Mouse (Mus musculus): ENCODE measurements around the gene Polr2l. TPM values are rescaled to one million over a fixed set of nuclear protein-coding genes. Genes with fewer than 3 reads are reported as not detected.
A peak's percentile ranks its signal among the peaks of the same experiment; 100 is the strongest.

The Polr2l gene
- polyA plus RNA-seq, 1 experiment from 2014 or later: 50.5 TPM

- Histone ChIP-seq H3K4me2 (replicated peaks; ENCODE audit: low read depth, low read length) (no peak overlapping the region), H3K4me3 (ENCODE audit: low read depth, low read length) (no peak overlapping the region), H3K4me1 (ENCODE audit: insufficient read depth, low read depth, low read length) (peaks cover 33% of the 10 kb centered on the region), H3K9me3 (ENCODE audit: low read length) (no peaks in the 10 kb centered on the region), H3K36me3 (ENCODE audit: insufficient read depth, low read length) (peaks cover 15% of the 10 kb centered on the region), H3K27me3 (replicated peaks; ENCODE audit: insufficient read depth, low read length) (no peaks in the 10 kb centered on the region), H3K27ac (ENCODE audit: low read length) (no peak overlapping the region), H3K9ac (replicated peaks; ENCODE audit: low read depth) (no peak overlapping the region)
- WGBS: 83% methylated on average over 6 of the region's 6 CpGs
- DNase-seq (ENCODE audit: low spot score) (no peak), ATAC-seq (no peak)
- TF ChIP-seq EP300 (IDR thresholded peaks at IDR 0.05) (no peak), CTCF (IDR thresholded peaks at IDR 0.05) (no peak)
These were observed 2.7 kb downstream of the Polr2l start for GRCm38 (mm10) chr7:141472226-141472625.

- WGBS: 91% methylated on average over 1 of the region's 1 CpGs
- H3K9ac ChIP-seq (replicated peaks; ENCODE audit: low read depth): no peak overlapping the region
- H3K4me3 ChIP-seq (ENCODE audit: low read depth, low read length): no peak overlapping the region
- no peak for TF ChIP-seq EP300 (IDR thresholded peaks at IDR 0.05)
- TF ChIP-seq CTCF (IDR thresholded peaks at IDR 0.05): no peak
- no peak for ATAC-seq
- H3K9me3 ChIP-seq (ENCODE audit: low read length): no peaks in the 10 kb centered on the region
- peaks cover 39% of the 10 kb centered on the region for H3K4me1 ChIP-seq (ENCODE audit: insufficient read depth, low read depth, low read length)
- no peaks in the 10 kb centered on the region for H3K27me3 ChIP-seq (replicated peaks; ENCODE audit: insufficient read depth, low read length)
- peaks cover 15% of the 10 kb centered on the region for H3K36me3 ChIP-seq (ENCODE audit: insufficient read depth, low read length)
- H3K4me2 ChIP-seq (replicated peaks; ENCODE audit: low read depth, low read length): no peak overlapping the region
- DNase-seq (ENCODE audit: low spot score): no peak
- H3K27ac ChIP-seq (ENCODE audit: low read length): no peak overlapping the region
These were observed 3.7 kb downstream of the Polr2l start for GRCm38 (mm10) chr7:141471236-141471635.

GRCm38 (mm10) chr7:141470637-141470944 is 4.3 kb downstream of the Polr2l start:
- DNase-seq (ENCODE audit: low spot score) (no peak), ATAC-seq (no peak)
- H3K4me1 ChIP-seq (ENCODE audit: insufficient read depth, low read depth, low read length): peaks cover 34% of the 10 kb centered on the region
- H3K4me2 ChIP-seq (replicated peaks; ENCODE audit: low read depth, low read length): no peak overlapping the region
- no peaks in the 10 kb centered on the region for H3K9me3 ChIP-seq (ENCODE audit: low read length)
- H3K9ac ChIP-seq (replicated peaks; ENCODE audit: low read depth): no peak overlapping the region
- no peaks in the 10 kb centered on the region for H3K27me3 ChIP-seq (replicated peaks; ENCODE audit: insufficient read depth, low read length)
- no peak overlapping the region for H3K27ac ChIP-seq (ENCODE audit: low read length)
- no peak overlapping the region for H3K4me3 ChIP-seq (ENCODE audit: low read depth, low read length)
- WGBS: 87% methylated on average over 10 of the region's 10 CpGs
- peaks cover 15% of the 10 kb centered on the region for H3K36me3 ChIP-seq (ENCODE audit: insufficient read depth, low read length)
- no peak for TF ChIP-seq CTCF (IDR thresholded peaks at IDR 0.05)
- no peak for TF ChIP-seq EP300 (IDR thresholded peaks at IDR 0.05)

- H3K4me2 ChIP-seq (replicated peaks; ENCODE audit: low read depth, low read length): no peak overlapping the region
- ATAC-seq: no peak
- H3K9ac ChIP-seq (replicated peaks; ENCODE audit: low read depth): no peak overlapping the region
- WGBS: 92% methylated on average over 18 of the region's 18 CpGs
- H3K27me3 ChIP-seq (replicated peaks; ENCODE audit: insufficient read depth, low read length): no peaks in the 10 kb centered on the region
- peak; percentile 4 for DNase-seq (ENCODE audit: low spot score)
- no peaks in the 10 kb centered on the region for H3K9me3 ChIP-seq (ENCODE audit: low read length)
- no peak for TF ChIP-seq EP300 (IDR thresholded peaks at IDR 0.05)
- no peak for TF ChIP-seq CTCF (IDR thresholded peaks at IDR 0.05)
- no peak overlapping the region for H3K27ac ChIP-seq (ENCODE audit: low read length)
- H3K4me3 ChIP-seq (ENCODE audit: low read depth, low read length): no peak overlapping the region
- peaks cover 34% of the 10 kb centered on the region for H3K4me1 ChIP-seq (ENCODE audit: insufficient read depth, low read depth, low read length)
- H3K36me3 ChIP-seq (ENCODE audit: insufficient read depth, low read length): peaks cover 15% of the 10 kb centered on the region
These were observed 4.9 kb downstream of the Polr2l start for GRCm38 (mm10) chr7:141469901-141470636.

GRCm38 (mm10) chr7:141469352-141469751 is 5.6 kb downstream of the Polr2l start:
- Histone ChIP-seq H3K9ac (replicated peaks; ENCODE audit: low read depth) (no peak overlapping the region), H3K27me3 (replicated peaks; ENCODE audit: insufficient read depth, low read length) (no peaks in the 10 kb centered on the region; the same call in 1 of the 2 replicates), H3K36me3 (ENCODE audit: insufficient read depth, low read length) (peaks cover 15% of the 10 kb centered on the region), H3K27ac (ENCODE audit: low read length) (peak overlapping the region; percentile 95), H3K4me3 (ENCODE audit: low read depth, low read length) (no peak overlapping the region), H3K9me3 (ENCODE audit: low read length) (no peaks in the 10 kb centered on the region), H3K4me1 (ENCODE audit: insufficient read depth, low read depth, low read length) (peaks cover 40% of the 10 kb centered on the region), H3K4me2 (replicated peaks; ENCODE audit: low read depth, low read length) (peak overlapping the region; percentile 65)
- ATAC-seq (no peak), DNase-seq (ENCODE audit: low spot score) (no peak)
- 72% methylated on average over 6 of the region's 6 CpGs for WGBS
- TF ChIP-seq CTCF (IDR thresholded peaks at IDR 0.05) (no peak), EP300 (IDR thresholded peaks at IDR 0.05) (no peak)

- WGBS: 3% methylated on average over 8 of the region's 8 CpGs
- DNase-seq (ENCODE audit: low spot score) (peak; percentile 93), ATAC-seq (peak; percentile 75)
- Histone ChIP-seq H3K9ac (replicated peaks; ENCODE audit: low read depth) (peak overlapping the region; percentile 83; the same call in 1 of the 2 replicates), H3K9me3 (ENCODE audit: low read length) (no peaks in the 10 kb centered on the region), H3K36me3 (ENCODE audit: insufficient read depth, low read length) (peaks cover 15% of the 10 kb centered on the region), H3K4me2 (replicated peaks; ENCODE audit: low read depth, low read length) (peak overlapping the region; percentile 65), H3K4me1 (ENCODE audit: insufficient read depth, low read depth, low read length) (peaks cover 39% of the 10 kb centered on the region; the same call in 1 of the 2 replicates), H3K4me3 (ENCODE audit: low read depth, low read length) (peak overlapping the region; percentile 74), H3K27me3 (replicated peaks; ENCODE audit: insufficient read depth, low read length) (no peaks in the 10 kb centered on the region; the same call in 1 of the 2 replicates), H3K27ac (ENCODE audit: low read length) (peak overlapping the region; percentile 95)
- peak; percentile 26; the same call in 1 of the 2 replicates for TF ChIP-seq EP300 (IDR thresholded peaks at IDR 0.05)
- TF ChIP-seq CTCF (IDR thresholded peaks at IDR 0.05): peak; percentile 68
These were observed 6.3 kb downstream of the Polr2l start for GRCm38 (mm10) chr7:141468522-141469211.
